Mouse (Mus musculus) adrenal gland, postnatal 14 days (tissue): ENCODE measurements at regions not wholly inside any gene's neighbourhood (a gene's known extent, or its start where the extent isn't known, plus 50 kb on each side); places are given as distances from the start of the nearest gene placed in this dataset.
A peak's percentile ranks its signal among the peaks of the same experiment; 100 is the strongest.

Source experiments
- DNase-seq: peaks from one replicate; pipeline ENCODE4 v3.0.0; 2021; ENCODE audit warnings: mixed read lengths

- no peak for DNase-seq
Observed at GRCm38 (mm10) chr11:63585216-63585869, 336.7 kb downstream of the Hs3st3b1 start.

GRCm38 (mm10) chr11:63620220-63620619 lies 301.9 kb downstream of the Hs3st3b1 start:
- DNase-seq = no peak

- DNase-seq = no peak
Observed at GRCm38 (mm10) chr11:63630336-63630735, 291.8 kb downstream of the Hs3st3b1 start.

- no peak for DNase-seq
Observed at GRCm38 (mm10) chr11:63657057-63657456, 265.0 kb downstream of the Hs3st3b1 start.

- DNase-seq = peak; percentile 7
Observed at GRCm38 (mm10) chr11:63665268-63665934, 256.7 kb downstream of the Hs3st3b1 start.

GRCm38 (mm10) chr11:63670477-63670876 lies 251.6 kb downstream of the Hs3st3b1 start:
- no peak for DNase-seq

- DNase-seq = no peak
Observed at GRCm38 (mm10) chr11:63671816-63672215, 250.3 kb downstream of the Hs3st3b1 start.

- DNase-seq = no peak
Observed at GRCm38 (mm10) chr11:63677921-63678320, 244.2 kb downstream of the Hs3st3b1 start.

GRCm38 (mm10) chr11:63678382-63678905 lies 243.6 kb downstream of the Hs3st3b1 start:
- DNase-seq = no peak

- DNase-seq = no peak
Observed at GRCm38 (mm10) chr11:63679491-63679890, 242.6 kb downstream of the Hs3st3b1 start.

GRCm38 (mm10) chr11:63684228-63684980 lies 237.7 kb downstream of the Hs3st3b1 start:
- no peak for DNase-seq

- DNase-seq = peak; percentile 29
Observed at GRCm38 (mm10) chr11:63691041-63691440, 231.0 kb downstream of the Hs3st3b1 start.

- no peak for DNase-seq
Observed at GRCm38 (mm10) chr11:63704995-63705580, 217.0 kb downstream of the Hs3st3b1 start.

GRCm38 (mm10) chr11:63706057-63706456 lies 216.0 kb downstream of the Hs3st3b1 start:
- no peak for DNase-seq

GRCm38 (mm10) chr11:63707093-63707492 lies 215.0 kb downstream of the Hs3st3b1 start:
- DNase-seq = no peak

- DNase-seq = peak; percentile 13
Observed at GRCm38 (mm10) chr11:63708412-63708811, 213.7 kb downstream of the Hs3st3b1 start.

GRCm38 (mm10) chr11:63712053-63712864 lies 209.8 kb downstream of the Hs3st3b1 start:
- DNase-seq = no peak

GRCm38 (mm10) chr11:63722261-63722660 lies 199.8 kb downstream of the Hs3st3b1 start:
- no peak for DNase-seq

- DNase-seq = no peak
Observed at GRCm38 (mm10) chr11:63730880-63731279, 191.2 kb downstream of the Hs3st3b1 start.

- no peak for DNase-seq
Observed at GRCm38 (mm10) chr11:63753260-63753659, 168.8 kb downstream of the Hs3st3b1 start.

GRCm38 (mm10) chr11:63754826-63755225 lies 167.3 kb downstream of the Hs3st3b1 start:
- no peak for DNase-seq

GRCm38 (mm10) chr11:63758313-63758712 lies 163.8 kb downstream of the Hs3st3b1 start:
- DNase-seq = no peak
